Mouse (Mus musculus) urinary bladder, postnatal 0 days (tissue): ENCODE measurements around the gene Clec4n. TPM values are rescaled to one million over a fixed set of nuclear protein-coding genes. Genes with fewer than 3 reads are reported as not detected.

Experiments
- polyA plus RNA-seq: library from polyadenylated mRNA; unstranded; fragments of >200 nt; fragmentation: Nextera tagmentation; extraction: Ambion mirVana; gene quantifications from 2 replicates; pipeline ENCODE4 v1.2.1, GENCODE M21; 2015

Clec4n gene
- 6.8 and 11.6 TPM in 2 replicates for polyA plus RNA-seq

GRCm38 (mm10) chr6:123229644-123230043, at the start of gene Clec4n:
Gene Clec4n (plus strand): TSS chr6:123229843.

GRCm38 (mm10) chr6:123261555-123262161, 32.0 kb downstream of the Clec4n start, which contains the start of gene Clec4d:
Gene Clec4d (plus strand): TSS chr6:123262111.

GRCm38 (mm10) chr6:123289753-123290152, 60.1 kb downstream of the Clec4n start, which contains the start of gene Clec4e:
Gene Clec4e (minus strand): TSS chr6:123289870.

Other genes starting within 250 kb of the Clec4n start
- not detected in 2 replicates for gene Clec4a4, start 239.5 kb upstream of the Clec4n start, polyA plus RNA-seq
- gene Clec4b1, start 179.9 kb upstream of the Clec4n start, polyA plus RNA-seq = not detected in 2 replicates
- 7.9 and 11.4 TPM in 2 replicates for gene Clec4a2, start 123.4 kb upstream of the Clec4n start, polyA plus RNA-seq
- gene Clec4b2, start 57.0 kb upstream of the Clec4n start, polyA plus RNA-seq = not detected in 2 replicates
- 3.4 and 20.4 TPM in 2 replicates for gene Clec4d, start 32.3 kb downstream of the Clec4n start, polyA plus RNA-seq
- gene Clec4e, start 60.0 kb downstream of the Clec4n start, polyA plus RNA-seq = 0.33 and 1.2 TPM in 2 replicates
- gene Vmn2r19, start 78.5 kb downstream of the Clec4n start, polyA plus RNA-seq = not detected in 2 replicates
- not detected in 2 replicates for gene Vmn2r20, start 188.3 kb downstream of the Clec4n start, polyA plus RNA-seq